Mouse (Mus musculus) erythroblast, embryonic 14.5 days (primary cell): ENCODE results near the gene Gm21800. TPM values are rescaled to one million over a fixed set of nuclear protein-coding genes. Genes with fewer than 3 reads are reported as not detected.
"Not testable (repeated sequence)": the region's sequence is repeated elsewhere in the genome, so short reads cannot be mapped to it uniquely, and the experiment has no call there.

Experiments used
- H3K27me3 ChIP-seq: 2 replicates; pipeline ENCODE4 v1.6.1; 2012; ENCODE audit warnings: inconsistent platforms; ENCODE audit not compliant: control insufficient read depth
- H3K36me3 ChIP-seq: 2 replicates; pipeline ENCODE4 v1.6.1; 2012; ENCODE audit warnings: mild to moderate bottlenecking, inconsistent platforms; ENCODE audit not compliant: control insufficient read depth
- H3K4me1 ChIP-seq: 2 replicates; pipeline ENCODE4 v1.6.1; 2012; ENCODE audit warnings: inconsistent platforms; ENCODE audit not compliant: control insufficient read depth
- H3K4me3 ChIP-seq: replicated peaks from 2 replicates; pipeline ENCODE3; 2012; ENCODE audit warnings: moderate library complexity, mild to moderate bottlenecking, inconsistent platforms
- H3K9me3 ChIP-seq: 2 replicates; pipeline ENCODE4 v1.6.1; 2012; ENCODE audit warnings: low read length, inconsistent platforms, mixed read lengths; ENCODE audit not compliant: control insufficient read depth
- polyA plus RNA-seq: library from polyadenylated mRNA; stranded (reverse); fragments of >175 nt; gene quantifications from 2 replicates; pipeline ENCODE4 v1.2.3, GENCODE M21; 2012

The Gm21800 gene
- not detected in 2 replicates for polyA plus RNA-seq

- H3K36me3 ChIP-seq, H3K4me1 ChIP-seq, H3K27me3 ChIP-seq, H3K4me3 ChIP-seq, H3K9me3 ChIP-seq: not testable (repeated sequence)
Measured at GRCm38 (mm10) chrY:41406198-41406597, at the start of gene Gm21800. Gm21800 (plus strand) TSS chrY:41406498.
